Mouse (Mus musculus): ENCODE data around the gene Tmem274. TPM values are rescaled to one million over a fixed set of nuclear protein-coding genes. Genes with fewer than 3 reads are reported as not detected.
"Not testable (repeated sequence)": the region's sequence is repeated elsewhere in the genome, so short reads cannot be mapped to it uniquely, and the experiment has no call there.

The Tmem274 gene
- total RNA-seq (2014; fragmentation: Nextera tagmentation) (not detected in 2 replicates), total RNA-seq (2017) (not detected in 2 replicates), polyA plus RNA-seq (2012) (not detected in 2 replicates)

- Histone ChIP-seq H3K27me3 (ENCODE audit: insufficient read depth, low read length) (no peaks in the 10 kb centered on the region), H3K36me3 (replicated peaks) (peaks cover 52% of the 10 kb centered on the region), H3K4me1 (ENCODE audit: insufficient read depth, low read depth, low read length) (no peaks in the 10 kb centered on the region), H3K4me3 (ENCODE audit: low read depth, low read length) (no peak within 1 kb of the TSS), H3K9me3 (replicated peaks) (no peaks in the 10 kb centered on the region)
- no peak for TF ChIP-seq TAL1 (conservative IDR thresholded peaks at IDR 0.05; ENCODE audit: low read depth, low read length)
- TF ChIP-seq POLR2AphosphoS5 (IDR thresholded peaks at IDR 0.05; ENCODE audit: insufficient replicate concordance, low read depth, low read length), result no peak
- TF ChIP-seq CTCF (IDR thresholded peaks at IDR 0.05; ENCODE audit: low read depth, low read length), result no peak
- ATAC-seq (ENCODE audit: extremely low read depth, insufficient number of reproducible peaks, low FRiP score, poor library complexity, severe bottlenecking), result no peak
- DNase-seq (ENCODE audit: low spot score), result no peak
Measured at GRCm38 (mm10) chr4:149477078-149477477, at the start of gene Tmem274. TSS of gene Tmem274 (plus strand) at chr4:149477378.

GRCm38 (mm10) chr4:149429592-149429991 lies 47.6 kb upstream of the Tmem274 start:
- peaks cover 38% of the 10 kb centered on the region for H3K4me1 ChIP-seq (ENCODE audit: insufficient read depth, low read depth, low read length)
- no peak for DNase-seq (ENCODE audit: low spot score)
- no peak for ATAC-seq (ENCODE audit: extremely low read depth, insufficient number of reproducible peaks, low FRiP score, poor library complexity, severe bottlenecking)

GRCm38 (mm10) chr4:149431887-149432286 lies 45.3 kb upstream of the Tmem274 start:
- H3K36me3 ChIP-seq (replicated peaks); ATAC-seq (ENCODE audit: extremely low read depth, insufficient number of reproducible peaks, low FRiP score, poor library complexity, severe bottlenecking); DNase-seq (ENCODE audit: low spot score); H3K9me3 ChIP-seq (replicated peaks); H3K27me3 ChIP-seq (ENCODE audit: insufficient read depth, low read length); H3K4me3 ChIP-seq (ENCODE audit: low read depth, low read length): not testable (repeated sequence)
- H3K4me1 ChIP-seq (ENCODE audit: insufficient read depth, low read depth, low read length), result peaks cover 31% of the 10 kb centered on the region

More at GRCm38 (mm10) chr4:149429592-149429991, 47.6 kb upstream of the Tmem274 start:
- Histone ChIP-seq H3K4me3 (ENCODE audit: low read depth, low read length) (no peak overlapping the region), H3K9me3 (replicated peaks) (no peaks in the 10 kb centered on the region), H3K36me3 (replicated peaks) (no peaks in the 10 kb centered on the region), H3K27me3 (ENCODE audit: insufficient read depth, low read length) (no peaks in the 10 kb centered on the region)
- no peak for TF ChIP-seq GATA2 (IDR thresholded peaks at IDR 0.05; ENCODE audit: borderline replicate concordance, low read depth, low read length)
- TF ChIP-seq CTCF (IDR thresholded peaks at IDR 0.05; ENCODE audit: low read depth, low read length), result no peak
- TF ChIP-seq TAL1 (conservative IDR thresholded peaks at IDR 0.05; ENCODE audit: low read depth, low read length), result no peak
- no peak for TF ChIP-seq GATA1 (IDR thresholded peaks at IDR 0.05; ENCODE audit: borderline replicate concordance, low read length)
- no peak for TF ChIP-seq POLR2AphosphoS5 (IDR thresholded peaks at IDR 0.05; ENCODE audit: insufficient replicate concordance, low read depth, low read length)

- ATAC-seq (ENCODE audit: extremely low read depth, insufficient number of reproducible peaks, low FRiP score, poor library complexity, severe bottlenecking) (peak; percentile 61), DNase-seq (ENCODE audit: low spot score) (peak; percentile 30)
- Histone ChIP-seq H3K9me3 (replicated peaks) (no peaks in the 10 kb centered on the region), H3K27me3 (ENCODE audit: insufficient read depth, low read length) (no peaks in the 10 kb centered on the region), H3K36me3 (replicated peaks) (no peaks in the 10 kb centered on the region), H3K4me1 (ENCODE audit: insufficient read depth, low read depth, low read length) (peaks cover 50% of the 10 kb centered on the region), H3K4me3 (ENCODE audit: low read depth, low read length) (no peak overlapping the region; the same call in 1 of the 2 replicates)
- TF ChIP-seq POLR2AphosphoS5 (IDR thresholded peaks at IDR 0.05; ENCODE audit: insufficient replicate concordance, low read depth, low read length), result no peak
- TF ChIP-seq CTCF (IDR thresholded peaks at IDR 0.05; ENCODE audit: low read depth, low read length), result no peak
- TF ChIP-seq GATA2 (IDR thresholded peaks at IDR 0.05; ENCODE audit: borderline replicate concordance, low read depth, low read length), result no peak
- no peak for TF ChIP-seq TAL1 (conservative IDR thresholded peaks at IDR 0.05; ENCODE audit: low read depth, low read length)
- no peak for TF ChIP-seq GATA1 (IDR thresholded peaks at IDR 0.05; ENCODE audit: borderline replicate concordance, low read length)
Measured at GRCm38 (mm10) chr4:149440576-149440975, 36.6 kb upstream of the Tmem274 start.

- H3K4me1 ChIP-seq (ENCODE audit: insufficient read depth, low read depth, low read length), result peaks cover 59% of the 10 kb centered on the region
Measured at GRCm38 (mm10) chr4:149442436-149442835, 34.7 kb upstream of the Tmem274 start.

GRCm38 (mm10) chr4:149444465-149444864 lies 32.7 kb upstream of the Tmem274 start:
- TF ChIP-seq GATA2 (IDR thresholded peaks at IDR 0.05; ENCODE audit: borderline replicate concordance, low read depth, low read length) (no peak), GATA1 (IDR thresholded peaks at IDR 0.05; ENCODE audit: borderline replicate concordance, low read length) (no peak), CTCF (IDR thresholded peaks at IDR 0.05; ENCODE audit: low read depth, low read length) (no peak), POLR2AphosphoS5 (IDR thresholded peaks at IDR 0.05; ENCODE audit: insufficient replicate concordance, low read depth, low read length) (no peak), TAL1 (conservative IDR thresholded peaks at IDR 0.05; ENCODE audit: low read depth, low read length) (no peak)
- H3K4me1 ChIP-seq (ENCODE audit: insufficient read depth, low read depth, low read length), result peaks cover 54% of the 10 kb centered on the region
- no peak overlapping the region for H3K4me3 ChIP-seq (ENCODE audit: low read depth, low read length)
- H3K36me3 ChIP-seq (replicated peaks), result no peaks in the 10 kb centered on the region
- ATAC-seq (ENCODE audit: extremely low read depth, insufficient number of reproducible peaks, low FRiP score, poor library complexity, severe bottlenecking), result no peak
- H3K9me3 ChIP-seq (replicated peaks), result no peaks in the 10 kb centered on the region
- no peak for DNase-seq (ENCODE audit: low spot score)
- no peaks in the 10 kb centered on the region for H3K27me3 ChIP-seq (ENCODE audit: insufficient read depth, low read length)

More at GRCm38 (mm10) chr4:149442436-149442835, 34.7 kb upstream of the Tmem274 start:
- no peak for DNase-seq (ENCODE audit: low spot score)
- H3K4me3 ChIP-seq (ENCODE audit: low read depth, low read length), result no peak overlapping the region
- H3K27me3 ChIP-seq (ENCODE audit: insufficient read depth, low read length), result no peaks in the 10 kb centered on the region
- H3K9me3 ChIP-seq (replicated peaks), result no peaks in the 10 kb centered on the region
- no peak for ATAC-seq (ENCODE audit: extremely low read depth, insufficient number of reproducible peaks, low FRiP score, poor library complexity, severe bottlenecking)
- TF ChIP-seq TAL1 (conservative IDR thresholded peaks at IDR 0.05; ENCODE audit: low read depth, low read length) (no peak), CTCF (IDR thresholded peaks at IDR 0.05; ENCODE audit: low read depth, low read length) (no peak), GATA2 (IDR thresholded peaks at IDR 0.05; ENCODE audit: borderline replicate concordance, low read depth, low read length) (no peak), GATA1 (IDR thresholded peaks at IDR 0.05; ENCODE audit: borderline replicate concordance, low read length) (no peak), POLR2AphosphoS5 (IDR thresholded peaks at IDR 0.05; ENCODE audit: insufficient replicate concordance, low read depth, low read length) (no peak)
- no peaks in the 10 kb centered on the region for H3K36me3 ChIP-seq (replicated peaks)
